Mouse (Mus musculus): Measurements from ENCODE around the gene Ttc23. TPM values are rescaled to one million over a fixed set of nuclear protein-coding genes. Genes with fewer than 3 reads are reported as not detected.

Gene Ttc23
- total RNA-seq, 2 experiments from 2014 or later = 0.60 TPM; not detected in 1

- no peak for ATAC-seq (replicated peaks; ENCODE audit: low FRiP score, poor library complexity, severe bottlenecking)
Measured at GRCm38 (mm10) chr7:67644291-67644690, 2.9 kb upstream of the Ttc23 start.

DNA sequence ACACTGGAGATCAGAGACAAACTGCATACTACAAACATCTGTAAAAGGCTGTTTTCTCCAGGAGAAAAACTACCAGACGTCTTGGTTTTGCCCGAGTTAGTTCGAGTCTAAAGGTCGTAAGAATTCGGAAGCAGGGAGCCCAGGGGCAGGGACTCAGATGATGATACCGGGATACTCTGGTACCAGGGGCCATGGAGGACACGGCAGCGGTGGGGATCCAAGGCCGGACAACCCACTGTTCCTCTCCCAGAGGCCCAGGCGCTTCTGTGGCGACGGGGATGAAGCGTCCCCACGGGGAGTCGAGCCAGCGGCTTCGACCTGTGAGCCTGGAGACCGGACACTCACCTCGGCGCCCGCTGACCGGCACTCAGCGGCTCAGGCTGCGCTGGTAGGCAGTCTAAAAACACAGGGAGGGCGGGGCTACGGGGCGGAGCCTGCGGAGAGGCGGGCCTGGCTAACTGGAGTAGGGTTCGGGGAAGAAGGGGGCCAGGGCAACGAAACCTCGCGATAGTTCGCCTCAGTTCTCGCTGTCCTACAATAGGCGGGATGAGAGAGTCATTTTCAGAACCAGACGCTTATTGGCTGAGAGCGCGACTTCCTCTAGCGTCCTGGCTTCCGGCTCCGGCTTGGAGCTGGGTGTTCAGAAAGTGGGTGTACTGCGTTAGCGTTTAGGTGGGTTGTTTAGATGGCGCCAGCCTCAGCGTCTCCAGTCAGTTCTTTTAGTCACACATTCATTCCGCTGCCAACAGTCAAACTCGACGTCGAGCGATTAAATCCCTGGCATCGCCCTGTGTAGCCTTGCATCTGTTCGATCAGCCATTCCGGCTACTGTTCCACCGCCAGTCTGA, 2.2 kb upstream of the Ttc23 start, which contains the start of gene Lrrc28:
Gene Lrrc28 (minus strand): TSS at position 436 of the 848 bp plus-strand sequence.
- ATAC-seq (replicated peaks; ENCODE audit: low FRiP score, poor library complexity, severe bottlenecking) = peak; percentile 97

DNA sequence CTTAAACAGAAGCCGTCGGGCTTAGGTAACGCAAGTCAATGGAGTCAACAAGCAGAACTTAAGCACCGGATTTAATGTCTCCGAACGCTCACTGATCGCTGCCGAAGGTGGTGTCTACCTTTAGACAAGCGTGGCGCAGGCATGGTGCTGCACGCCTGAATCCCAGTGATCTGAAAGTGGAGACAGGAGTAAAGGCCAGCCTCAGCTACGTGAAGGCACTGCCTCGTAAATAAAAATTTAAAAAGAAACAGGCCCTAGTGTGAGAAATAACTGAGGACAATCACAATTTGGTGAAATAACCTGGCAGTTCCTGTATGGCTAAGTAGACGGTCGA, 1.6 kb upstream of the Ttc23 start:
- peak; percentile 53; the same call in 1 of the 2 replicates for ATAC-seq (replicated peaks; ENCODE audit: low FRiP score, poor library complexity, severe bottlenecking)

DNA sequence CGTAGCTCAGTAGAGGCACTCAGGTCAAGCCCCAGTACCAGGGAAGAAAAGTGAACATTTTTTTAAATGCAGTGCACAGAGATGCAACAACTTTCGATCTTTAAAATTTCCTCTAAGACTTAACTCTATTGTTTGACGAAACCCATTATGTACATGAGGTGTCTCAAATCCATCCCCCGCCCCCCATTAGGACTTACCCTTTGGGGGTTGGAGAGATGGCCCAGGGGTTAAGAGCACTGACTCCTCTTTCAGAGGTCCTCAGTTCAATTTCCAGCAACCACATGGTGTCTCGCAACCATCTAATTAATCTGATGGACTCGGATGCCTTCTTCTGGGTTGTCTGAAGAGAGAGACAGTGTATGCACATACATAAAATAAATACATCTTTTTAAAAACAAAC, 1.1 kb upstream of the Ttc23 start:
- ATAC-seq (replicated peaks; ENCODE audit: low FRiP score, poor library complexity, severe bottlenecking) = no peak

DNA sequence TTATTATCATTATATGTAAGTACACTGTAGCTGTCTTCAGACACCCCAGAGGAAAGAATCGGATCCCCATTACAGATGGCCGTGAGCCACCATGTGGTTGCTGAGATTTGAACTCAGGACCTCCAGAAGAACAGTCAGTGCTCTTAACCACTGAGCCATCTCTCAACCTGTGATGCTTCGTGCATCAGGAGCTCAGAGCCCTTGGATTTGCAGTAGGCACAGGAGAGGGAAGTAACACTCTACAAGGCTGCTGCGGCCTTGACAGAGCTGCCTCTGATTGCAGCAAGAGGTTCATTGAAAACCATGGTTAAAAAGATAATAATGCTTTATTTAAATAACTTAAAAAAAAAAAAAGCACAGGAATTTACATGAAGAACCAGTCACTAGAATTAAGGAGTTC, 1.2 kb downstream of the Ttc23 start:
- ATAC-seq (replicated peaks; ENCODE audit: low FRiP score, poor library complexity, severe bottlenecking) = no peak

- no peak for ATAC-seq (replicated peaks; ENCODE audit: low FRiP score, poor library complexity, severe bottlenecking)
Measured at GRCm38 (mm10) chr7:67652211-67652610, 5.0 kb downstream of the Ttc23 start.

- no peak for ATAC-seq (replicated peaks; ENCODE audit: low FRiP score, poor library complexity, severe bottlenecking)
Measured at GRCm38 (mm10) chr7:67654668-67655067, 7.5 kb downstream of the Ttc23 start.

- no peak for ATAC-seq (replicated peaks; ENCODE audit: low FRiP score, poor library complexity, severe bottlenecking)
Measured at GRCm38 (mm10) chr7:67655186-67655585, 8.0 kb downstream of the Ttc23 start.

GRCm38 (mm10) chr7:67658110-67658509, 10.9 kb downstream of the Ttc23 start:
- ATAC-seq (replicated peaks; ENCODE audit: low FRiP score, poor library complexity, severe bottlenecking) = no peak

DNA sequence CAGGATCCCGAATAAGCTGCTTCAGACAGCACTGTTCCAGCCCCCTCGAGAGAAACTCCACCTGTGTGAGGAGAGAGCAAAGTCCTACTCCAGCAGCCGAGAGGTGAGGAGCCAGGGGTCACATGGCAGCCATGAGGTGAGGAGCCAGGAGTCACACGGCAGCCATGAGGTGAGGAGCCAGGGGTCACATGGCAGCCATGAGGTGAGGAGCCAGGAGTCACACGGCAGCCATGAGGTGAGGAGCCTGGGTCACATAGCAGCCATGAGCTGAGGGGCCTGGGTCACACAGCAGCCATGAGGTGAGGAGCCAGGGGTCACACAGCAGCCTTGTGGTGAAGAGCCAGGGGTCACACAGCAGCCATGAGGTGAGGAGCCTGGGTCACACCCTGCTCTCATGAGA, 15.2 kb downstream of the Ttc23 start:
- no peak for ATAC-seq (replicated peaks; ENCODE audit: low FRiP score, poor library complexity, severe bottlenecking)

- ATAC-seq (replicated peaks; ENCODE audit: low FRiP score, poor library complexity, severe bottlenecking) = no peak
Measured at GRCm38 (mm10) chr7:67663981-67664694, 16.9 kb downstream of the Ttc23 start.

GRCm38 (mm10) chr7:67670965-67671364, 23.8 kb downstream of the Ttc23 start:
- ATAC-seq (replicated peaks; ENCODE audit: low FRiP score, poor library complexity, severe bottlenecking) = no peak

- ATAC-seq (replicated peaks; ENCODE audit: low FRiP score, poor library complexity, severe bottlenecking) = peak; percentile 87
Measured at GRCm38 (mm10) chr7:67672650-67673049, 25.4 kb downstream of the Ttc23 start.

- no peak for ATAC-seq (replicated peaks; ENCODE audit: low FRiP score, poor library complexity, severe bottlenecking)
Measured at GRCm38 (mm10) chr7:67673656-67674055, 26.4 kb downstream of the Ttc23 start.

DNA sequence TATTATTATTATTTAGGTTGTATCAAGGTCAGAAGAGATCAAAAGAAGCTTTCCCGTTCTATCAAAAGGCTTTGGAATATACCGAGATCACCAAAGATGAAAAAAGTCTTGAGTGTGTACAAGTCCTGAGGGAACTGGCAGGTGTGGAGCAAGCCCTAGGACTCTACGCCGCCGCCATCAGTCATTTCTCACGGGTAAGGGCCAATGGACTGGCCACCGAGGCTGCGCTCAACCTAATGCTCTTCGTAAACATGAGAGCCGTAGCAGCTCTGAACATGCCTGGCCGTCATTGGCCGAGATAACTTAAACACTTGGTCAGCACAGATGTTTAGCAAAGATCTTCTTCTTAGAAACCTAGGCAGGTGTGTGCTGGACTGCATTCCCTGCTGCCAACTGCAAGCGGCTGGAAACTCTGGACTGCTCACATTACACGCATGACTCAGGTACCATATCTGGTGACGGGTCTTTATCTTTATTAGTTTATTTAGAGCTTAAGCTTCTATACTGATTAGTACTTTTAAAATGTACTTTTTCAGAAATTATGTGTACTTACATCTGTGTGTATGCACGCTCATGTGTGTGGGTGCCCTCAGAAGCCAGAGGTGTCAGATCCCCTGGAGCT, 31.8 kb downstream of the Ttc23 start:
- no peak for ATAC-seq (replicated peaks; ENCODE audit: low FRiP score, poor library complexity, severe bottlenecking)

DNA sequence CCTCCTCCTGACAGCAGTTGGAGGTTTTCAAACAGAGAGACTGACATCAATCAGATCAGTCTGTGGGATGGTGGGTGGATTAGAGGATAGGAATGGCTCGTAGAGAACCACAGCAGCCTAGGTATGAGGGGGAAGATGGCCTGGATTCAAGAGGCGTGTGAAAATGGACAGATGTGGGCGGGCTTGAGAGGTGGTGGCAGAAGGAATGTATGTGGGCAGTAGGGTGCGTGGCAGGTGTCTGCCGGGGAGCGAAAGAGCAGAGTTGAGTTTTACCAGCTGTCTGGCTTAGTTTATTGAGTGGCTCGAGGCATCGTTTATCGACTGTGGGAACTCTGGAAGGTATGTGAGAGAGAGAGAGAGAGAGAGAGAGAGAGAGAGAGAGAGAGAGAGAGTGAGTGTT, 33.9 kb downstream of the Ttc23 start:
- no peak for ATAC-seq (replicated peaks; ENCODE audit: low FRiP score, poor library complexity, severe bottlenecking)

DNA sequence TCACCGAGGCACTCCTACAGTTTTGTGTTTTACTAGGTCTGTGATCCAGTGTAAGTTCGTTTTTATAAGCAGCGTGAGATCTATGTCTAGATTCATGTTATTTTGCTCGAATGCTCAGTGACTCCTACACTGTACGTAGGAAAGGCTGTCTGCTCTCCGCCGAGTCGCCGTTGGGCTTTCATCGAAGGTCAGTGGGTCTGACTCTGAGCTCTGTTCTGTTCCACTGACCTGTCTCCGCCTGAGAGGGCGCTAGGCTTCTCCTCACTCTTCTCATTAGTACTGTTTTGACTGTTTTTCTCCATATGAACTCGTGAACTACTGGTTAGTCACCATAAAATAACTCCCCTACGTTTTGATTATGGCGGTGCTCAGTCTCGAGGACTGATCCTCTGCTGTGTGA, 35.8 kb downstream of the Ttc23 start:
- ATAC-seq (replicated peaks; ENCODE audit: low FRiP score, poor library complexity, severe bottlenecking) = no peak

DNA sequence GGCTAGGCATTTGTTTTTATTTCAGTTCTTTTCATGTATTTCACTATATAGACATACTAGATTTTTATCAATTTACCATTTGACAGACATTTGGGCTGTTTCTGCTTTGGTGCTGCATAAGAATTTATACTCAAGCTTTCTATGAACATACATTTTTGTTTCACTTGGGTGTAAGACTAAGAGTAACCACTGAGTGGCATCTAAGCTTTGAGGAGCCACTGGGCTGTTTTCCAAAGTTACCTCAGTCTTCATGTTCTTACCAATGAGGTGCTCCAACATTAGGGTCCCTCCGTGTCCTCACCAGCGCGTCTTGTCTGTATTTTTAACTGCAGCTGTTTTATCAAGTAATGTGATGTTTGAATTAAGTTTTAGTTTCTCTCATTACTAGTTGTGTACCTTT, 39.3 kb downstream of the Ttc23 start:
- no peak for ATAC-seq (replicated peaks; ENCODE audit: low FRiP score, poor library complexity, severe bottlenecking)

DNA sequence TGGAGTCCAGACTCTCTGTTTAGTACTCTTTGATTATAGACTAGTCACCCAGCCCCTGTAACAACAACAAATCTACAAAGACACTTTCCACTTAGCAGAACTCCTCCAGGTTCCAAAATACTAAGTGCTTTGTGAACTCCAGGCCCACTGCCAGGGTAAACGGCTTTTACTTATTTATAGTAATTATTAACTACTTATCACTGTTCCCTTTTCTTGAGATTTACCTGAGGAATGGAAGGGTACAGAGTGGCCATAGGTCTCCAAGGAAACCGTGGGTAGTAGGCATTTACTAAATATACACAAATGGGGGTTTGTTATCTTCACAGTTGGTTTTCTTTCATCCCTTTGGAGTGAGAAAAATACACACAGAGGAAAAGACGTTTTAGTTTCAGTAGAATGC, 41.1 kb downstream of the Ttc23 start:
- no peak for ATAC-seq (replicated peaks; ENCODE audit: low FRiP score, poor library complexity, severe bottlenecking)

- no peak for ATAC-seq (replicated peaks; ENCODE audit: low FRiP score, poor library complexity, severe bottlenecking)
Measured at GRCm38 (mm10) chr7:67689793-67690192, 42.6 kb downstream of the Ttc23 start.

DNA sequence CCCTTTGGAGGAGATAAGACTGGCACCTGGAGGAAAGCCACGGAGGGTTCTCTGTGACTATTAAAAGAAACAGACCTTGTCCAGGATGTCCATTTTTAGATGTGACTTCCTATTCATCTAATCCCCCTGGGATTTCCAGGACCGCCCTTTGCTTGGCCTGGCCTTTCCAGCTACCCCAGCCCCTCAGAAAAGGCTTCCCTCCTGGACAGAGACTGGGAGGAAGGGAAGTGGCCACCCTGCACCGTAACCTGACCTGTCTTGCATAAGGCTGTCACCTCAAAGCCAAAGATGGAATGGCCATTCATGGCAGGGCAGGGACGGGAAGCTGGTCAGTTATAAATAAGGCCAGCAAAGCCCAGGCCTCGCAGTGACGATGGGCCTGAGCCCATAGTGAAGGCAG, 43.8 kb downstream of the Ttc23 start:
- ATAC-seq (replicated peaks; ENCODE audit: low FRiP score, poor library complexity, severe bottlenecking) = no peak
